Mouse (Mus musculus) ES-Bruce4 (cell line): Measurements from ENCODE around the gene Cmpk1. TPM values are rescaled to one million over a fixed set of nuclear protein-coding genes. Genes with fewer than 3 reads are reported as not detected.

Experiments
- H3K27ac ChIP-seq: 2 replicates; pipeline ENCODE4 v1.5.1; 2012; ENCODE audit warnings: low read length, inconsistent platforms; ENCODE audit not compliant: insufficient read depth
- H3K27me3 ChIP-seq: 2 replicates; pipeline ENCODE4 v1.6.1; 2012; ENCODE audit warnings: mild to moderate bottlenecking, low read length, inconsistent platforms; ENCODE audit not compliant: control insufficient read depth, poor library complexity, insufficient read depth, severe bottlenecking
- H3K36me3 ChIP-seq: 2 replicates; pipeline ENCODE4 v1.6.1; 2012; ENCODE audit warnings: inconsistent platforms, mild to moderate bottlenecking, low read length, moderate library complexity; ENCODE audit not compliant: control insufficient read depth, poor library complexity, insufficient read depth, severe bottlenecking
- H3K4me1 ChIP-seq: one replicate; pipeline ENCODE4 v1.8.1; 2011; ENCODE audit warnings: low read length; ENCODE audit not compliant: control insufficient read depth, insufficient read depth
- H3K4me3 ChIP-seq: 2 replicates; pipeline ENCODE4 v1.5.1; 2011; ENCODE audit warnings: low read depth, mild to moderate bottlenecking, low read length
- H3K9ac ChIP-seq: 2 replicates; pipeline ENCODE4 v1.6.1; 2012; ENCODE audit warnings: low read depth, mild to moderate bottlenecking, inconsistent platforms; ENCODE audit not compliant: poor library complexity, severe bottlenecking
- H3K9me3 ChIP-seq: replicated peaks from 2 replicates; pipeline ENCODE4 v1.6.1; 2012; ENCODE audit warnings: mild to moderate bottlenecking, low read length, inconsistent platforms; ENCODE audit not compliant: control insufficient read depth, poor library complexity, insufficient read depth, severe bottlenecking
- CTCF ChIP-seq: IDR thresholded peaks from one replicate; pipeline ENCODE4 v1.8.1; 2011; ENCODE audit warnings: low read depth, low read length
- EP300 ChIP-seq: IDR thresholded peaks from 2 replicates; pipeline ENCODE4 v1.6.1; 2011; ENCODE audit warnings: low read depth, low read length; ENCODE audit not compliant: insufficient read depth
- POLR2A ChIP-seq: IDR thresholded peaks from one replicate; pipeline ENCODE4 v1.8.1; 2011; ENCODE audit warnings: low read length; ENCODE audit not compliant: insufficient read depth
- polyA plus RNA-seq: library from polyadenylated mRNA; stranded (reverse); fragments of >200 nt; gene quantifications from 2 replicates; pipeline ENCODE4 v1.2.4, GENCODE M21; 2011; ENCODE audit warnings: low read depth; ENCODE audit not compliant: missing spikeins, insufficient read depth, insufficient read length

Cmpk1 gene
- polyA plus RNA-seq, 1 experiment: 65.7 TPM

DNA sequence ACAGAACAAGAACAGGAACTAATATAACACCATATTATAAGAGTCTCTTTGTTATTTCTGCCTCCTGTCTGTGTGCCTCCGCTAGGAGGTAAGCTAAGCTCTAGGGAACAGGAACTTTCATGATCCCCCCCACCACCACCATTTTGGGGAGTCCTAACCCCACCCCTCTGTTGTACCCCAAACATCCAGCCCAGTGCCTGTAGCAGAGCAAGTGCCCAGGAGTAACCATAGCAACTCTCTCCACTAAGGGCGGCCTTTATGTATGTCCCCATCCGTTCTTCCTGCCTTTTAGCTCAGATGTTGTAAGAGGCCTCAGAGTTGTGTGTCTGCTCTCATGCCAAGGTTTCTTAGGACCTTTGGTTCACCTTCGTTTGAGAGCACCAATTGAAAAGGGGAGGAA, 44.9 kb downstream of the Cmpk1 start:
- Histone ChIP-seq H3K36me3 (no peaks in the 10 kb centered on the region), H3K4me3 (no peak overlapping the region), H3K27me3 (no peaks in the 10 kb centered on the region), H3K9ac (no peak overlapping the region), H3K4me1 (no peaks in the 10 kb centered on the region), H3K9me3 (no peaks in the 10 kb centered on the region), H3K27ac (no peak overlapping the region)
- TF ChIP-seq CTCF (no peak), POLR2A (no peak), EP300 (no peak)

DNA sequence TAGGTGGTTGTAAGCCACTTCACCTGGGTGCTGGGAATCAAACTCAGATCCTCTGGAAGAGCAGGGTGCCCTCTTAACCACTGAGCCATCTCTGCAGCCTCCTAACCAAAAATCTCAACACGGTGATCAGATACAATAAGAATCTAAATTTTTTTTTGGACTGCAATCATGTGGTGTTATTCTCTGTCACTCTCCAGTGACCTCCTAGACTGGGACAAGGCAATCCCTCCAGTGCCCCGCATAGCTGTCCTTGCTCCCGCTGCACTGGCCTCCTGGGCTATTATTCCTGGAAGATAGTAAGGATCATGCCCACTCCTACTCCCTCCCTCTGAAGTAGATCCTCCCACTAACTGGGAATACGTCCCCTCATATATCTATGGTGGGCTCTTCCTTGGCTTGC, 45.7 kb downstream of the Cmpk1 start:
- H3K9ac ChIP-seq: no peak overlapping the region
- H3K4me3 ChIP-seq: no peak overlapping the region
- H3K36me3 ChIP-seq: no peaks in the 10 kb centered on the region
- no peaks in the 10 kb centered on the region for H3K9me3 ChIP-seq
- H3K27me3 ChIP-seq: no peaks in the 10 kb centered on the region
- no peaks in the 10 kb centered on the region for H3K4me1 ChIP-seq
- TF ChIP-seq CTCF: no peak
- TF ChIP-seq EP300: no peak
- no peak for TF ChIP-seq POLR2A
- H3K27ac ChIP-seq: no peak overlapping the region

DNA sequence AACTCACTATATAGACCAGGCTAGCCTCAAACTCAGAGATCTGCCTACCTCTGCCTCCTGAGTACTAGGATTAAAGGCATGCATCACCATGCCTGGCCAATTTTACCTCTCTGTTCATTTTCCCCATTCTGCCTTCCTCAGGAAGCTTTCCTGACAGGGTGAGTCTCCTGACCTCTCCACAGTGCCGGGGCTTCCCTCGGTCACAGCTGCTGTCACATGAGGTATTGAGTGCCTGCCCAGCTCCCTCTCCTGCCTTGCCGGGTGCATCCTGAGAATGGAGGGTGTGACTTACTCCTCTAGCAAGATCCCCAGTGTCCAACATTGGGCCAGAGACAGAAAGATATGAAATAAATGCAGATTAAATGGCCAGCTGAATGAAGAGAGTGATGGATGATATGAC, 48.8 kb downstream of the Cmpk1 start:
- Histone ChIP-seq H3K4me1 (no peaks in the 10 kb centered on the region), H3K36me3 (no peaks in the 10 kb centered on the region), H3K9ac (no peak overlapping the region), H3K27ac (no peak overlapping the region), H3K9me3 (no peaks in the 10 kb centered on the region), H3K4me3 (no peak overlapping the region), H3K27me3 (no peaks in the 10 kb centered on the region)
- no peak for TF ChIP-seq EP300
- no peak for TF ChIP-seq CTCF

DNA sequence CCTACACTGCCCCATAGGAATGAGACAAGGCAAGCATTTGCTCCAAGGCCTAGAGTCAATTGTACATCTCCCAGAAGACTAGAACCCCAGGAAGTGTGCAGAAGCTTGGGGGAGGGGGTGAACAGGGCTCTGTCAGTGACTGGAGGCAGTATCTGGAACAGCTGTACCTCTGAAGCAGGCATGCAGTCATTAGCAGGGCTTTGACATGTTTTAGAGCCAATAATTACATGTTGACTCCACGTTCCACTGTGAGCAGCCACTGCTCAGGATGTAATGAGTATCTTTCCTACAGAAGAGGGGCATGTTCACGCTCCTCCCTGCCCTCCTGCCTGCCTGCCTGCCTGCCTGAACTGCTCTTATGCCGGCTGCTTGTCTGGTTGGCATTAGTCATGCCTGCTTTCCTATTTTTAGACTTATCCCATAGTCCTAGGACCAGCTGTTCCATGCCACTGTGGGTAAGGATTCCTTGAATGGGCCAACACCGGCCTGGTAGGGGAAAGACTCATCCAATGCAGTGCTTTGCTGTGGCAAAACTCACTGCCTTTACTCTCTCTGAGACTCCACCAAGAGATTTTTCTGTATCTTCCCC, 49.5 kb downstream of the Cmpk1 start:
- no peak overlapping the region for H3K4me3 ChIP-seq
- H3K27me3 ChIP-seq: no peaks in the 10 kb centered on the region
- H3K9ac ChIP-seq: no peak overlapping the region
- TF ChIP-seq EP300: no peak
- TF ChIP-seq CTCF: no peak
- TF ChIP-seq POLR2A: no peak
- no peaks in the 10 kb centered on the region for H3K36me3 ChIP-seq
- H3K4me1 ChIP-seq: no peaks in the 10 kb centered on the region
- no peak overlapping the region for H3K27ac ChIP-seq
- no peaks in the 10 kb centered on the region for H3K9me3 ChIP-seq

DNA sequence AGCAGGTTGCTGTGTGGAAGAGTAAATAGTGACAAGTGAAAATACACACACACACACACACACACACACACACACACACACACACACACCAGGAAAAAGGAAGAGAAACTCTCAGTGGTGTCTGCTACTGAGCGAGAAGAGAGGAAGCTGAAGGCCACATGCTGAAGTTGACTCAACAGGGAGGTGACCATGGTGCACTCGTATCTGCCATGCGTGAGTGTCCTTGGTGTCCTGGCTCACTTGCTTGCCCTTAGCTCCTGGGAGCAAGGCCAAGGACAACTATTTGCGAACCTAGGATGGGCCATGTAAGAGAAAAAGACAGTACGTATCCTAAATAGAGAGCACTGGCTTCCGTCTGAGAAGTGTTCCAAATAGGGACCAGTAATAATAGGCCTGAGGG, 52.9 kb downstream of the Cmpk1 start:
- no peak overlapping the region for H3K27ac ChIP-seq
- no peak for TF ChIP-seq EP300
- no peak for TF ChIP-seq POLR2A
- TF ChIP-seq CTCF: no peak
- H3K4me1 ChIP-seq: no peaks in the 10 kb centered on the region
- no peak overlapping the region for H3K4me3 ChIP-seq
- no peaks in the 10 kb centered on the region for H3K9me3 ChIP-seq
- no peak overlapping the region for H3K9ac ChIP-seq
- no peaks in the 10 kb centered on the region for H3K36me3 ChIP-seq
- no peaks in the 10 kb centered on the region for H3K27me3 ChIP-seq

DNA sequence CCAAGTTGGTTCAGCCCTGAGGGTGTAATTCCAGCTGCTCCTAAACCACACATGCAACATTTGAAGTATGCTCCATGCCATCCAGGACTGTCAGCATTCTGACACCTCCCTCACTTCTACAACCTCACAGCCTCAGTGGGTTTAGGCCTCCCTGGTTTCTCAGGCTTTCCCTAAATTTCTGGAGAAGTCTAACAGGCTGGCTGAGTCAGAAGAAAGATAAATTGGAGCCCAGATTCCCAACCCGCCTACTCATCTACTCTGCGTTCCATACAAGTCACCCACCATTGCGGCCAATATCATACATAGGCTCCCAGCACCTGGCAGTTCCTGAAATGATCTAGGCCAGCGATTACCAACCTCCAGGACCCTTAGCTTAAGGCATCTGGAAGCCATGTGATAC, 54.3 kb downstream of the Cmpk1 start:
- Histone ChIP-seq H3K9me3 (no peaks in the 10 kb centered on the region), H3K27ac (no peak overlapping the region), H3K4me3 (no peak overlapping the region), H3K27me3 (no peaks in the 10 kb centered on the region), H3K4me1 (no peaks in the 10 kb centered on the region), H3K9ac (no peak overlapping the region), H3K36me3 (no peaks in the 10 kb centered on the region)
- no peak for TF ChIP-seq EP300
- TF ChIP-seq POLR2A: no peak
- no peak for TF ChIP-seq CTCF

DNA sequence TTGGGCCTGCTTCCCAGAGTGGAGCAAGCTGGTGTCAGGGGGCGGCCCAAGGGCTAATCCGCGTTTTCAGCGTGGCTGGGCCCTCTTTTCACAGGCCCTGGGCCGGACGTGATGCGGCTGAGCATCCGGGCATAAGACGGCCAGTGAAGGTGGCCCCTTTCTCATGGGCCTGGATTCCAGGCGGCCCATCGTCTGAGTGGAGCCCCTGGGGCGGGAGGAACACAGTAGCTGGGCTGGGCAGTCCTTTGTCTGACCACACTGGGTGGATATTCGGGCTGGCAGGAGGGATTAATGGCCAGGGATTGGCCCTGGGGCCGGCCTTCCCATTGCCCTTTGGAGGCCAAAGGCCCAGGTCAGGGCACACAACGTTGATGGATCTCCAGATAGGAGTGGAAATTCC, 57.9 kb downstream of the Cmpk1 start:
- no peak overlapping the region for H3K9ac ChIP-seq
- H3K36me3 ChIP-seq: no peaks in the 10 kb centered on the region
- H3K4me1 ChIP-seq: no peaks in the 10 kb centered on the region
- no peaks in the 10 kb centered on the region for H3K9me3 ChIP-seq
- TF ChIP-seq EP300 (no peak), POLR2A (no peak), CTCF (no peak)
- H3K27ac ChIP-seq: no peak overlapping the region
- no peak overlapping the region for H3K4me3 ChIP-seq
- H3K27me3 ChIP-seq: peaks cover 14% of the 10 kb centered on the region
